Mouse (Mus musculus): ENCODE measurements around the gene Fbxw8. TPM values are rescaled to one million over a fixed set of nuclear protein-coding genes. Genes with fewer than 3 reads are reported as not detected.

Fbxw8 gene
- total RNA-seq, 2 experiments from 2014 or later = 43.3 to 43.6 TPM

GRCm38 (mm10) chr5:118030022-118030675, 125.1 kb downstream of the Fbxw8 start:
- no peak for DNase-seq
- intact Hi-C loops (cut with DNase I) = no loop called here

- intact Hi-C loops (cut with DNase I) = loop anchor here (5.0 kb wide), 1 partner anchor 38 kb away; no protein-coding TSS in a partner anchor
- no peak for DNase-seq
Observed at GRCm38 (mm10) chr5:118029420-118029819, 125.8 kb downstream of the Fbxw8 start.

GRCm38 (mm10) chr5:118029035-118029408, 126.2 kb downstream of the Fbxw8 start:
- intact Hi-C loops (cut with DNase I) = loop anchor here (5.0 kb wide), 1 partner anchor 38 kb away; no protein-coding TSS in a partner anchor
- no peak for DNase-seq

DNA sequence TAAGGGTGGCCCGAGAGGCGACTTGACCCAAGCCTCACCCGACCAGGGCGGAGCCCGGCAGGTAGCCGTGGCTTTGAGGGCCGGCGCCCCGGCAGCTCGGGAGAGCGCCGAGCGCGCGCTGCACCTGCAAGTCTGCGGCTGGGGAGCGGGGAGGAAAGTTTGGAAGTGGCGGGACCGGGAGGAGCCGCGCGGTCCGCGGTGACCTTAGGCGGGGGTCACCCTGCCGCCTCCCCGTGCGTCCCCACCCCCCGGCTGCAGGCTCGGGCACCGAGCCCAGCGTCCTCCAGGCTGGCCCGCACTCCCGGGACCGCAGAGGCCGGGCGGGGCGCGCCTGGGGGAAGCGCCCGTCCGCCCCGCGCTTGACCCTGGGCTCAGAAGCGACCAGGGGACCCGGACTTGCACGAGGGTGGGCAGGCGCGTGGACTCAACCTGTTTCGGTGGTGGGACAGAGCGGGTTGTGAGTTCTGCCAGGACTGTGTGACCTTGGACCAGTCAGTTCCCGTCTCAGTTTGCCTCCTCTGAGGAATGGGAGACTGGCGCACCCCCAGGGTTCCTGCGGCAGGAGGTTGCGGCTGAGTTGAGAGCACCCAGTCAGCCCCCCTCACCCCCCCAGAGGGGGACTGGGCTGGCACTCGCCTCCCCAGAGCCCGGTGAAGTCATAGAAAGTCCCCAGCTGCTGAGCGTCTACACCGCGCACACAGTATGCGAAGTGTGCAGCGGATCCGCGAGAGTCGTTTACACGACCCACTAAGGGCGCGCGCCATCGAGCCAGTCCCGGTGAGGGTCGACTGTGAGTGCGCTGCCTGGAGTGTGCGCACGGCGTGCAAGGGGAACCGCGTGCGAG, 126.9 kb downstream of the Fbxw8 start:
- intact Hi-C loops (cut with DNase I) = loop anchor here (5.0 kb wide), 1 partner anchor 39 kb away; no protein-coding TSS in a partner anchor
- peak; percentile 61 to 65 for DNase-seq

DNA sequence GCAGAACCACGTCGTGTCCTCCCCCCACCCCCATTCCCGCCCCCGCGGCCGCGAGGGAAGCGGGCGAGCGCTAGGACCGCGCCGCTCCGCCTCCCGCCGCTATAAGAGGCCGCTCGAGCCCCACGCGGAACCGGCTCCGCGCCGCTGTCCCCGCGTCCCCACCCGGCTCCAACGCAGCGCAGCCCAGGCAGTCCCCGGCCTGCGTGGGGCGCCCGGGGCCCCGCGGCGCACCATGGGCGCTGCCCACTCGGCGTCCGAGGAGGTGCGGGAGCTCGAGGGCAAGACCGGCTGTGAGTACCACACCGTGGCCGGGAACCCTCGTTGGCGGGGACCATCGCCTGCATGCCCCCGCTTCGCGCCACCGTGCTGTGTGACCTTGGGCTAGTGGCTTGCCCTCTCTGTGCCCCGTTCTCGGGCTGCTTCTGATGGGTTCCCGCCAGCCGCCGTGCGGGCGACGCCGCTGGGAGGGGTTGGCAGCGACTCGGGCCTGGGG, 127.5 kb downstream of the Fbxw8 start, which contains the start of gene Tesc:
Gene Tesc, plus strand, starts transcription at position 46 of the 493 bp plus-strand sequence.
- intact Hi-C loops (cut with DNase I) = loop anchor here (5.0 kb wide), 1 partner anchor 40 kb away; no protein-coding TSS in a partner anchor
- peak; percentile 46 to 55 for DNase-seq

DNA sequence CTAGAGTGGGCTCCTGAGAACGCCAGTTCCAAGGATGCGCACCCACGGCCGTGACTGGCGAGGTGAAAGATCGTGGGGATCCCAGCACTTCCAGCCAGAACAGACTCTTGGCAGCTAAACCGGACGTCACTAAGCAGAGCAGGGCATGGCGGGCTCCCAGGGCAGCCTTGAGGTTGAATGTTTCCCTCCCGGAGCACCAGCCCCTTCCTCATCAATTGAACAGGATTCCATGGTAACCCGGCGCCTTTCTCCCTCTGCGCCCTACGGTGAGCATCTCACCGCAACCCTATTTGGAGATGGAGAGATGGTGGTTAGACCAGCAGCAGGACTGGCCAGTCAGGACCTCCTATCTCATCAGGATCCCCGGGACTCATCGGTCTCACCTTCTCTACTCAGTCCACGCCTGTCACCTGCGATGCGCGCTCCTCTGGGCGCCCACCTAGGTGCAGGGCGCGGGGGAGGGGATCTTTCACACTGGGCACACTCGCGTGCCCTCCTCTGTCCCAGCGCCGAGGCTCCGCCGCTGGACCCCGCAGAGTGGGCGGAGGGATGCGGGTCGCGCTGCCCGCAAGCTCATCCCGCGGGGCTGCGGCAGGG, 128.1 kb downstream of the Fbxw8 start:
- DNase-seq = no peak
- intact Hi-C loops (cut with DNase I) = loop anchor here (5.0 kb wide), 1 partner anchor 40 kb away; no protein-coding TSS in a partner anchor

DNA sequence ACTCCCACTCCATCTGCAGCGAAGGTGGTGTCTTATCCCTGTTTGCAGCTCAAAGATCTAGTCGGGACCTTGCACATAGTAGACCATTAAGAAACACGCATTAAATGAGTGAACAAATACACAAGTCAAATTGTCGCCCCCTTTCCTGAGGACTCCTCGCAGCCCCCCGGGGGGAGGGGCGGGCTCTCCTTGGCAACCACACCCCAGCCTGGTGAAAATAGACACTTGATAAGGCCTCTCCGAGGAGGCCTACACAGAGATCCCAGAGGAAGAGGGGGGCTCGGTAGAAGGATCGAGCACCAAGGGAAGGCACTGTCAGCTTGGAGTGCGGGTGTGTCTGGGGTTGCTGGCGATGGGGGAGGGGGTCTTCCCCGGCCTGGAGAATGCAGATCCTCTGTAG, 128.9 kb downstream of the Fbxw8 start:
- DNase-seq = no peak
- intact Hi-C loops (cut with DNase I) = loop anchor here (5.0 kb wide), 1 partner anchor 41 kb away; no protein-coding TSS in a partner anchor

DNA sequence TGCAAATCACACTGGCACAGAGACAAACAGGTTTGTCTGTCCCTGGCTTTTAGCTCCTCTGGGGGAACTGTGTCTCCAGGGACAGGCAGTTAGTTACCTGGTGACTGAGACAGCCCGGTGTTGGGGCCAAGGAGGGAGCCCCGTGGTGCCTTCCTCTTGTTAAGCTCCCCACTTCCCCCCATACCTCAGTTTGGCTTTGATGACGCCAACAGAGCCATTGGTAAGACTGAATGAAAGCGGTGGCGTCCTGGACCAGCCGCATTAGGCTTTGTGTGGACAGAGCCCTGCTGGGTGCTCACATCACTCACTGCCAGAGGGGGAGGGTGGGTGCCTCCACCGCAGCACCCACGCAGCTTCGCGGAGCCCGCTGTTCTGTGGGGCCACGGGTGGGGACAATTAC, 129.4 kb downstream of the Fbxw8 start:
- intact Hi-C loops (cut with DNase I) = loop anchor here (5.0 kb wide), 1 partner anchor 41 kb away; no protein-coding TSS in a partner anchor

GRCm38 (mm10) chr5:118023053-118023452, 132.2 kb downstream of the Fbxw8 start:
- intact Hi-C loops (cut with DNase I) = no loop called here

More for the DNA sequence above, 129.4 kb downstream of the Fbxw8 start:
- no peak for DNase-seq

GRCm38 (mm10) chr5:118019905-118020304, 135.4 kb downstream of the Fbxw8 start:
- DNase-seq = no peak
- intact Hi-C loops (cut with DNase I) = no loop called here

More at GRCm38 (mm10) chr5:118023053-118023452, 132.2 kb downstream of the Fbxw8 start:
- no peak for DNase-seq

- no peak for DNase-seq
- intact Hi-C loops (cut with DNase I) = no loop called here
Observed at GRCm38 (mm10) chr5:118017527-118017926, 137.7 kb downstream of the Fbxw8 start.

- intact Hi-C loops (cut with DNase I) = no loop called here
- no peak for DNase-seq
Observed at GRCm38 (mm10) chr5:118015669-118016068, 139.6 kb downstream of the Fbxw8 start.

DNA sequence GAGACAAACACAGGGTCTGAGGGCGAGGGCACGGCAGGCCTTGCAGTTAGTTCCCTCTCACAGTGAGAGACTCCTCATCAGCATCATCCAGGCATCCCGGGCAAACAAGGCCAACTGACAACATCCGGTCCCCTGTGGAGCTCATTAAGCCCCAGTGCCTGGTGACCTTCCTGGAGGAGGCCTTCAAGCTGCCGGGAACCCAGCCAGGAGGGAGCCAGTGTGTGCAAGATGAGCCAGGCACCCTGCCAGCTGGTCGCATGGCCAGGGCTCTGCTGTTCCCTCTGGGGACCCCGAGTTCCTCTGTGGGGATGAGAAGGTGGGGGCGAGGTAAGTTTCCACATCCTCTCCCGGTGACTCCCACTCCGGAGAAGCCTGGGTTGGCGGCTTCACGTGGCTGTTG, 140.2 kb downstream of the Fbxw8 start:
- intact Hi-C loops (cut with DNase I) = no loop called here
- DNase-seq = peak; percentile 64 to 71

Other genes starting within 250 kb of the Fbxw8 start
- gene Fbxo21, start 178.7 kb downstream of the Fbxw8 start, total RNA-seq (2021) = 10 to 100 TPM; 40.4 to 41.3 TPM
- 100 to 1,000 TPM; 164 to 168 TPM for gene Tesc, start 127.7 kb downstream of the Fbxw8 start, total RNA-seq (2021)
- 1 to 10 TPM in 1 of 2 experiments, under 1 TPM in 1; 0.76 to 1.2 TPM for gene Hrk, start 9.2 kb upstream of the Fbxw8 start, total RNA-seq (2021)
- gene Rnft2, start 89.7 kb upstream of the Fbxw8 start, total RNA-seq (2021) = 1 to 10 TPM; 1.0 to 1.8 TPM
- gene 2410131K14Rik, start 89.8 kb upstream of the Fbxw8 start, total RNA-seq (2021) = 1 to 10 TPM; 9.2 to 9.3 TPM